Mouse (Mus musculus): Measurements from ENCODE around the gene 1110004F10Rik. TPM values are rescaled to one million over a fixed set of nuclear protein-coding genes. Genes with fewer than 3 reads are reported as not detected.

Gene 1110004F10Rik
- polyA plus RNA-seq, 1 experiment from 2014 or later = 382 TPM

DNA sequence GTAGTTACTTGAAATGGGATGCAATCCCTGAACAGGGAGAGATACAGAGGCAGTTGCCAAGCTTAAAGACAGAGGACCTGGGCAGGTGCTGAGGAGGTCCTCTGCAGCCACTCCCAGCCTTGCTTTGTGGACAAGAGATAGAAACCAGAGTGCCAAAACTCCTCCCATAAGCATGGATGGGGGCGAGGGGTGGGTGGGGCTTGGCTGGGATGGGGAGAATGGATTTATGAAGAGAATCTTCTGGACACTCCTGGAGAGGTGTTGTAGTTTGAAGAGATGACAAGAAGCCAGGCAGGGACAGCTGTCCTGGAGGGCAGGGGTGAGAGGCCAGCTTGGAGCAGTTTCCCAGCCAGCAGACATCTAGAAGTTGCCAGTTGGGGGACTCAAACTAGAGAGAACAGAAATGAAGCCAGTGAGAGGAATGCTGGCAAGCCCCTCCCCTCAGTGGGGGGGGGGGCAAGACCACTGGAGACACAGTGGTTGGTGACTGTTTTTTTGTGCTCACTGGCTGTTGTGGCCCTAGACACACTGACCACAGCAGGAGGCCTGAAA is 80.2 kb downstream of the 1110004F10Rik start:
- Histone ChIP-seq H3K27ac (ENCODE audit: low read length) (no peak overlapping the region), H3K9me3 (ENCODE audit: control insufficient read depth, low read length) (no peaks in the 10 kb centered on the region), H3K4me2 (ENCODE audit: low read length) (no peak overlapping the region), H3K4me1 (replicated peaks; ENCODE audit: control insufficient read depth, insufficient read depth, low read length) (peaks cover 27% of the 10 kb centered on the region), H3K4me3 (replicated peaks; ENCODE audit: low read length) (no peak overlapping the region), H3K9ac (replicated peaks; ENCODE audit: low read depth, low read length) (no peak overlapping the region), H3K36me3 (ENCODE audit: control insufficient read depth, insufficient read depth) (no peaks in the 10 kb centered on the region), H3K27me3 (replicated peaks; ENCODE audit: control insufficient read depth, insufficient read depth, low read length) (no peaks in the 10 kb centered on the region)
- ATAC-seq = no peak
- WGBS = 100% methylated on average over 1 of the region's 1 CpGs

DNA sequence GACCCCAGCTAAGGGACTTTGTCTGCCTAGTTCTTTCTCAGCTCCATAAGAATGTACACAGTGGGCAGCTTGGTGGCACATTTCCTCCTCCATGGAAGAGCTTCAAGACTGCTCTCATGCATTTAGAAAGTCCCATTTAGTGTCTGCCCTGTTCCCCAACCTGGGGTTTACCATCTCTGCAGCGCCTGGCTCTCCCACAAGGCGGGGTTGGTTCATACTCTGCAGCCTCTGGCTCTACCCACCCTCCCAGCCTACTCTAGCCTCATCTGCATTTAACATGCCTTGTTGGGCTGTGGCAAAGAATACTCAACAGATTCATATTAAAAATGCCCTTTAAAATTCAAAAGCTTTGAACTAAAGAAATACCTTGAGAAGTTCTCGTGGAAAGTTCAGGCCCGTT is 81.5 kb downstream of the 1110004F10Rik start:
- Histone ChIP-seq H3K4me3 (replicated peaks; ENCODE audit: low read length) (no peak overlapping the region), H3K4me1 (replicated peaks; ENCODE audit: control insufficient read depth, insufficient read depth, low read length) (peaks cover 27% of the 10 kb centered on the region), H3K36me3 (ENCODE audit: control insufficient read depth, insufficient read depth) (no peaks in the 10 kb centered on the region), H3K9ac (replicated peaks; ENCODE audit: low read depth, low read length) (no peak overlapping the region), H3K9me3 (ENCODE audit: control insufficient read depth, low read length) (no peaks in the 10 kb centered on the region), H3K4me2 (ENCODE audit: low read length) (no peak overlapping the region), H3K27ac (ENCODE audit: low read length) (no peak overlapping the region), H3K27me3 (replicated peaks; ENCODE audit: control insufficient read depth, insufficient read depth, low read length) (no peaks in the 10 kb centered on the region)
- 56% methylated on average over 4 of the region's 4 CpGs for whole genome bisulfite sequencing
- no peak for ATAC-seq

GRCm38 (mm10) chr7:116121202-116121601 is 82.0 kb downstream of the 1110004F10Rik start:
- no peak overlapping the region for H3K27ac ChIP-seq (ENCODE audit: low read length)
- H3K9ac ChIP-seq (replicated peaks; ENCODE audit: low read depth, low read length) = no peak overlapping the region
- H3K9me3 ChIP-seq (ENCODE audit: control insufficient read depth, low read length) = no peaks in the 10 kb centered on the region
- peaks cover 27% of the 10 kb centered on the region for H3K4me1 ChIP-seq (replicated peaks; ENCODE audit: control insufficient read depth, insufficient read depth, low read length)
- no peaks in the 10 kb centered on the region for H3K27me3 ChIP-seq (replicated peaks; ENCODE audit: control insufficient read depth, insufficient read depth, low read length)
- H3K4me2 ChIP-seq (ENCODE audit: low read length) = no peak overlapping the region
- no peak overlapping the region for H3K4me3 ChIP-seq (replicated peaks; ENCODE audit: low read length)
- H3K36me3 ChIP-seq (ENCODE audit: control insufficient read depth, insufficient read depth) = no peaks in the 10 kb centered on the region
- 13% methylated on average over 11 of the region's 11 CpGs for WGBS
- ATAC-seq = no peak

- Histone ChIP-seq H3K27me3 (replicated peaks; ENCODE audit: control insufficient read depth, insufficient read depth, low read length) (no peaks in the 10 kb centered on the region), H3K4me2 (ENCODE audit: low read length) (0 out of 2 replicates have a peak overlapping the region, but pooled peaks have one; percentile 7), H3K4me3 (replicated peaks; ENCODE audit: low read length) (no peak overlapping the region), H3K36me3 (ENCODE audit: control insufficient read depth, insufficient read depth) (no peaks in the 10 kb centered on the region), H3K4me1 (replicated peaks; ENCODE audit: control insufficient read depth, insufficient read depth, low read length) (peaks cover 27% of the 10 kb centered on the region), H3K9ac (replicated peaks; ENCODE audit: low read depth, low read length) (no peak overlapping the region), H3K27ac (ENCODE audit: low read length) (peak overlapping the region; percentile 51), H3K9me3 (ENCODE audit: control insufficient read depth, low read length) (no peaks in the 10 kb centered on the region)
- ATAC-seq = peak; percentile 90
- WGBS = 26% methylated on average over 13 of the region's 13 CpGs
Measured at GRCm38 (mm10) chr7:116122981-116123596, 83.9 kb downstream of the 1110004F10Rik start.

- no peak for ATAC-seq
Measured at GRCm38 (mm10) chr7:116123597-116123985, 84.4 kb downstream of the 1110004F10Rik start.

DNA sequence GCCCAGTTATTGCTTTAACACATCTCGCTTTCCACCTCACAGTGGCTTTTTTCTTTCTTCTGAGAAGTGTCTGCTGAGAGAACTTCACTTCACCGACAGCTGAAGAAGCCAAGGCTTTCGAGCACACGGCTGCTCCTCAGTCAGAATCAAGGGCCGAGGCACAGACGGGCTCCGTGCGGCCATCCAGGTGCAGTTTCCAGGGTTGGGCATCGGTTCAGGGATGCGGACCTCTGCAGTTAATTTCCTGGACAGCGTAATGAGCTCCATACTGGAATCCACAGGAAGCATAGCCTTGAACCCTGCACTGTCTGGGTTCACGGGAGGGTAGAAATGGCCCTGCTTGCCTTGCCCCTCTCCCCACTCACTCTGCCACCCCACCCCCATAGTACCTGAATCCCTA is 84.9 kb downstream of the 1110004F10Rik start:
- H3K36me3 ChIP-seq (ENCODE audit: control insufficient read depth, insufficient read depth) = no peaks in the 10 kb centered on the region
- H3K9ac ChIP-seq (replicated peaks; ENCODE audit: low read depth, low read length) = no peak overlapping the region
- no peaks in the 10 kb centered on the region for H3K9me3 ChIP-seq (ENCODE audit: control insufficient read depth, low read length)
- H3K27me3 ChIP-seq (replicated peaks; ENCODE audit: control insufficient read depth, insufficient read depth, low read length) = no peaks in the 10 kb centered on the region
- H3K4me3 ChIP-seq (replicated peaks; ENCODE audit: low read length) = no peak overlapping the region
- H3K27ac ChIP-seq (ENCODE audit: low read length) = 0 out of 2 replicates have a peak overlapping the region, but pooled peaks have one; percentile 2
- no peak for ATAC-seq
- 91% methylated on average over 12 of the region's 12 CpGs for whole genome bisulfite sequencing
- peaks cover 27% of the 10 kb centered on the region for H3K4me1 ChIP-seq (replicated peaks; ENCODE audit: control insufficient read depth, insufficient read depth, low read length)
- H3K4me2 ChIP-seq (ENCODE audit: low read length) = no peak overlapping the region

More at GRCm38 (mm10) chr7:116123597-116123985, 84.4 kb downstream of the 1110004F10Rik start:
- H3K9me3 ChIP-seq (ENCODE audit: control insufficient read depth, low read length) = no peaks in the 10 kb centered on the region
- no peaks in the 10 kb centered on the region for H3K36me3 ChIP-seq (ENCODE audit: control insufficient read depth, insufficient read depth)
- WGBS = 57% methylated on average over 2 of the region's 2 CpGs
- no peak overlapping the region for H3K4me3 ChIP-seq (replicated peaks; ENCODE audit: low read length)
- H3K9ac ChIP-seq (replicated peaks; ENCODE audit: low read depth, low read length) = no peak overlapping the region
- H3K4me1 ChIP-seq (replicated peaks; ENCODE audit: control insufficient read depth, insufficient read depth, low read length) = peaks cover 27% of the 10 kb centered on the region
- no peaks in the 10 kb centered on the region for H3K27me3 ChIP-seq (replicated peaks; ENCODE audit: control insufficient read depth, insufficient read depth, low read length)
- 0 out of 2 replicates have a peak overlapping the region, but pooled peaks have one; percentile 2 for H3K27ac ChIP-seq (ENCODE audit: low read length)
- no peak overlapping the region for H3K4me2 ChIP-seq (ENCODE audit: low read length)

DNA sequence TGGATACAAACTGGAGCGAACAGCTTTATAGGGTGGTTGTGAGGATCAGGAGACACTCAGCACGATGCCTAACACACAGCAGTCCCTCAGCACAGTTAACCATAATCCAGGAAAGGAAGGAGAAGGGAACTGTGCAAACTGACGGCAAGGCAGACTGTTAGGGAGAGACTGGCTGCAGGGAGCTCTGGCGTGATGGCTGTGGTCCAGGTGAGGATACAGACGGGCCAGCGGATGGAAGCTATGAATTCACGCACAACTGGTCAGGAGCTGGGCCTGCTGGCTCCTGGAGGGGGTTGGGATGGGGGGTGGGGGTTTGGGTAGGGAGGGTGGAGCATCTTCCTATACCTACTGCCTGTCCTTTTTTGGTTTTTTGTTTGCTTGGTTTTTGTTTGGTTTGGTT is 86.5 kb downstream of the 1110004F10Rik start:
- H3K4me2 ChIP-seq (ENCODE audit: low read length) = no peak overlapping the region
- no peak for ATAC-seq
- H3K9ac ChIP-seq (replicated peaks; ENCODE audit: low read depth, low read length) = no peak overlapping the region
- H3K9me3 ChIP-seq (ENCODE audit: control insufficient read depth, low read length) = no peaks in the 10 kb centered on the region
- no peaks in the 10 kb centered on the region for H3K36me3 ChIP-seq (ENCODE audit: control insufficient read depth, insufficient read depth)
- 61% methylated on average over 7 of the region's 7 CpGs for WGBS
- H3K27ac ChIP-seq (ENCODE audit: low read length) = no peak overlapping the region
- H3K27me3 ChIP-seq (replicated peaks; ENCODE audit: control insufficient read depth, insufficient read depth, low read length) = no peaks in the 10 kb centered on the region
- H3K4me3 ChIP-seq (replicated peaks; ENCODE audit: low read length) = no peak overlapping the region
- peaks cover 27% of the 10 kb centered on the region for H3K4me1 ChIP-seq (replicated peaks; ENCODE audit: control insufficient read depth, insufficient read depth, low read length)

- ATAC-seq = no peak
- H3K9ac ChIP-seq (replicated peaks; ENCODE audit: low read depth, low read length) = no peak overlapping the region
- WGBS = 87% methylated on average over 2 of the region's 2 CpGs
Measured at GRCm38 (mm10) chr7:116127052-116127451, 87.9 kb downstream of the 1110004F10Rik start.

GRCm38 (mm10) chr7:116128286-116128685 is 89.1 kb downstream of the 1110004F10Rik start:
- H3K27me3 ChIP-seq (replicated peaks; ENCODE audit: control insufficient read depth, insufficient read depth, low read length) = no peaks in the 10 kb centered on the region
- H3K9ac ChIP-seq (replicated peaks; ENCODE audit: low read depth, low read length) = no peak overlapping the region
- H3K4me2 ChIP-seq (ENCODE audit: low read length) = no peak overlapping the region
- H3K4me1 ChIP-seq (replicated peaks; ENCODE audit: control insufficient read depth, insufficient read depth, low read length) = peaks cover 15% of the 10 kb centered on the region
- WGBS = 95% methylated on average over 8 of the region's 8 CpGs
- no peak overlapping the region for H3K4me3 ChIP-seq (replicated peaks; ENCODE audit: low read length)
- H3K9me3 ChIP-seq (ENCODE audit: control insufficient read depth, low read length) = no peaks in the 10 kb centered on the region
- ATAC-seq = no peak
- H3K27ac ChIP-seq (ENCODE audit: low read length) = no peak overlapping the region
- H3K36me3 ChIP-seq (ENCODE audit: control insufficient read depth, insufficient read depth) = no peaks in the 10 kb centered on the region

More at GRCm38 (mm10) chr7:116127052-116127451, 87.9 kb downstream of the 1110004F10Rik start:
- Histone ChIP-seq H3K4me2 (ENCODE audit: low read length) (no peak overlapping the region), H3K4me3 (replicated peaks; ENCODE audit: low read length) (no peak overlapping the region), H3K27ac (ENCODE audit: low read length) (no peak overlapping the region), H3K36me3 (ENCODE audit: control insufficient read depth, insufficient read depth) (no peaks in the 10 kb centered on the region), H3K4me1 (replicated peaks; ENCODE audit: control insufficient read depth, insufficient read depth, low read length) (peaks cover 28% of the 10 kb centered on the region), H3K9me3 (ENCODE audit: control insufficient read depth, low read length) (no peaks in the 10 kb centered on the region), H3K27me3 (replicated peaks; ENCODE audit: control insufficient read depth, insufficient read depth, low read length) (no peaks in the 10 kb centered on the region)
